Mouse (Mus musculus) MEL (cell line): ENCODE measurements around the gene Cic. TPM values are rescaled to one million over a fixed set of nuclear protein-coding genes. Genes with fewer than 3 reads are reported as not detected.

ENCODE experiments used
- DNase-seq: peaks from one replicate; pipeline ENCODE4 v3.0.0; 2011; ENCODE audit warnings: low read depth, low spot score
- H3K27ac ChIP-seq: 2 replicates; pipeline ENCODE4 v1.5.1; 2012; ENCODE audit warnings: low read depth, mild to moderate bottlenecking, control low read depth, low read length, moderate library complexity; ENCODE audit not compliant: control insufficient read depth
- H3K27me3 ChIP-seq, 2 experiments: fragments of 150-350 bp in 1 of 2; sonication (generic) in 1 of 2; 2 replicates each; pipeline ENCODE4 v1.6.1; 2012; ENCODE audit warnings: low read length in 2 of 2, mild to moderate bottlenecking in 2 of 2, improper control_type of control experiment in 1 of 2, moderate library complexity in 1 of 2; ENCODE audit not compliant: insufficient read depth in 2 of 2, control insufficient read depth in 1 of 2
- H3K36me3 ChIP-seq, 2 experiments: 2 replicates each; pipeline ENCODE4 v1.6.1; 2012 to 2014; ENCODE audit warnings: low read length in 2 of 2, improper control_type of control experiment in 1 of 2, inconsistent platforms in 1 of 2, mild to moderate bottlenecking in 1 of 2; ENCODE audit not compliant: insufficient read depth in 2 of 2, control insufficient read depth in 1 of 2
- H3K4me1 ChIP-seq, 2 experiments: fragments of 150-350 bp in 1 of 2; sonication (generic) in 1 of 2; 2 replicates each; pipeline ENCODE4 v1.6.1; 2012; ENCODE audit warnings: low read length in 2 of 2, improper control_type of control experiment in 1 of 2, mild to moderate bottlenecking in 1 of 2; ENCODE audit not compliant: insufficient read depth in 2 of 2, control insufficient read depth in 1 of 2
- H3K4me3 ChIP-seq, 2 experiments: fragments of 150-350 bp in 1 of 2; sonication (generic) in 1 of 2; 2 replicates each; pipeline ENCODE4 v1.5.1; 2012; ENCODE audit warnings: low read depth in 2 of 2, low read length in 2 of 2, mild to moderate bottlenecking in 2 of 2, moderate library complexity in 2 of 2, control low read depth in 1 of 2, improper control_type of control experiment in 1 of 2; ENCODE audit not compliant: control insufficient read depth in 1 of 2, insufficient read depth in 1 of 2
- H3K79me2 ChIP-seq: 2 replicates; pipeline ENCODE4 v1.6.1; 2012; ENCODE audit warnings: mild to moderate bottlenecking, low read length, moderate library complexity; ENCODE audit not compliant: control insufficient read depth, poor library complexity, insufficient read depth
- H3K9ac ChIP-seq: 2 replicates; pipeline ENCODE4 v1.6.1; 2012; ENCODE audit warnings: low read depth, mild to moderate bottlenecking, control low read depth, low read length, moderate library complexity; ENCODE audit not compliant: control insufficient read depth, poor library complexity, severe bottlenecking
- H3K9me3 ChIP-seq: fragments of 150-350 bp; sonication (generic); replicated peaks from 2 replicates; pipeline ENCODE4 v1.6.1; 2012; ENCODE audit warnings: mild to moderate bottlenecking, low read length, improper control_type of control experiment, moderate library complexity; ENCODE audit not compliant: insufficient read depth
- BHLHE40 ChIP-seq: IDR thresholded peaks from 2 replicates; pipeline ENCODE4 v1.6.1; 2012; ENCODE audit warnings: low read depth, mild to moderate bottlenecking, inconsistent platforms, low read length, improper control_type of control experiment, borderline replicate concordance
- CHD2 ChIP-seq: IDR thresholded peaks from 2 replicates; pipeline ENCODE4 v1.6.1; 2011; ENCODE audit warnings: low read length, improper control_type of control experiment
- CTCF ChIP-seq, 3 experiments: IDR thresholded peaks in 2 of 3; conservative IDR thresholded peaks in 1 of 3; 2 replicates each; pipeline ENCODE4 v1.5.1; 2011 to 2012; ENCODE audit warnings: low read length in 3 of 3, low read depth in 2 of 3, mild to moderate bottlenecking in 2 of 3, improper control_type of control experiment in 1 of 3, inconsistent platforms in 1 of 3, mixed read lengths in 1 of 3, moderate library complexity in 1 of 3; ENCODE audit not compliant: control insufficient read depth in 1 of 3, insufficient read depth in 1 of 3, poor library complexity in 1 of 3, severe bottlenecking in 1 of 3
- ELF1 ChIP-seq: IDR thresholded peaks from 2 replicates; pipeline ENCODE4 v1.6.1; 2014; ENCODE audit warnings: low read depth, mild to moderate bottlenecking, inconsistent platforms, low read length, improper control_type of control experiment, moderate library complexity
- EP300 ChIP-seq, 2 experiments: IDR thresholded peaks; 2 replicates each; pipeline ENCODE4 v1.6.1; 2011; ENCODE audit warnings: improper control_type of control experiment in 2 of 2, low read length in 2 of 2, low read depth in 1 of 2, mild to moderate bottlenecking in 1 of 2
- GATA1 ChIP-seq: IDR thresholded peaks from 2 replicates; pipeline ENCODE4 v1.6.1; 2011; ENCODE audit warnings: low read depth, low read length, improper control_type of control experiment
- HCFC1 ChIP-seq: IDR thresholded peaks from 2 replicates; pipeline ENCODE4 v1.6.1; 2012; ENCODE audit warnings: low read depth, mild to moderate bottlenecking, inconsistent platforms, low read length, improper control_type of control experiment, moderate library complexity
- KAT2A ChIP-seq: conservative IDR thresholded peaks from 2 replicates; pipeline ENCODE4 v1.6.1; 2012; ENCODE audit warnings: low read depth, low read length, improper control_type of control experiment, inconsistent platforms
- MAFK ChIP-seq: IDR thresholded peaks from 2 replicates; pipeline ENCODE4 v1.6.1; 2011; ENCODE audit warnings: low read depth, mild to moderate bottlenecking, low read length, improper control_type of control experiment, borderline replicate concordance
- MAX ChIP-seq: IDR thresholded peaks from 2 replicates; pipeline ENCODE4 v1.6.1; 2011; ENCODE audit warnings: low read length, improper control_type of control experiment
- MXI1 ChIP-seq: IDR thresholded peaks from 2 replicates; pipeline ENCODE4 v1.6.1; 2011; ENCODE audit warnings: mild to moderate bottlenecking, low read depth, low read length, improper control_type of control experiment
- MYC ChIP-seq: IDR thresholded peaks from 2 replicates; pipeline ENCODE4 v1.6.1; 2011; ENCODE audit warnings: low read depth, mild to moderate bottlenecking, low read length, improper control_type of control experiment, moderate library complexity
- POLR2A ChIP-seq, 2 experiments: IDR thresholded peaks; 2 replicates each; pipeline ENCODE4 v1.6.1; 2011 to 2012; ENCODE audit warnings: low read length in 2 of 2, mild to moderate bottlenecking in 2 of 2, control low read depth in 1 of 2, improper control_type of control experiment in 1 of 2, low read depth in 1 of 2, moderate library complexity in 1 of 2; ENCODE audit not compliant: control insufficient read depth in 1 of 2, insufficient read depth in 1 of 2, poor library complexity in 1 of 2
- POLR2AphosphoS5 ChIP-seq: IDR thresholded peaks from 2 replicates; pipeline ENCODE4 v1.6.1; 2012; ENCODE audit warnings: low read depth, borderline replicate concordance, mild to moderate bottlenecking, inconsistent platforms, low read length, moderate library complexity, mixed read lengths
- RAD21 ChIP-seq: IDR thresholded peaks from 2 replicates; pipeline ENCODE4 v1.6.1; 2011; ENCODE audit warnings: mild to moderate bottlenecking, low read depth, low read length, improper control_type of control experiment
- TBP ChIP-seq: IDR thresholded peaks from 2 replicates; pipeline ENCODE4 v1.8.0; 2011; ENCODE audit warnings: low read depth, low read length, improper control_type of control experiment
- USF1 ChIP-seq: IDR thresholded peaks from 2 replicates; pipeline ENCODE4 v1.6.1; 2014; ENCODE audit warnings: low read depth, mild to moderate bottlenecking, inconsistent platforms, low read length, improper control_type of control experiment, moderate library complexity
- USF2 ChIP-seq, 2 experiments: IDR thresholded peaks; 2 replicates each; pipeline ENCODE4 v1.6.1; 2011 to 2012; ENCODE audit warnings: improper control_type of control experiment in 2 of 2, low read length in 2 of 2, borderline replicate concordance in 1 of 2, inconsistent platforms in 1 of 2, low read depth in 1 of 2, mild to moderate bottlenecking in 1 of 2; ENCODE audit not compliant: insufficient read depth in 1 of 2
- ZC3H11A ChIP-seq: IDR thresholded peaks from 2 replicates; pipeline ENCODE4 v1.6.1; 2012; ENCODE audit warnings: low read depth, mild to moderate bottlenecking, inconsistent platforms, low read length, improper control_type of control experiment
- ZMIZ1 ChIP-seq: IDR thresholded peaks from 2 replicates; pipeline ENCODE4 v1.6.1; 2012; ENCODE audit warnings: low read depth, mild to moderate bottlenecking, inconsistent platforms, low read length, improper control_type of control experiment, moderate library complexity
- polyA plus RNA-seq, 2 experiments: library from polyadenylated mRNA; stranded (reverse) in 1 of 2; unstranded in 1 of 2; fragments of >175 nt in 1 of 2; fragments of >200 nt in 1 of 2; gene quantifications; 2 replicates each; pipeline versions ENCODE4 v1.2.1 to v1.2.4; 2012; ENCODE audit warnings: low replicate concordance in 2 of 2, low read depth in 1 of 2; ENCODE audit not compliant: insufficient read length in 2 of 2, insufficient read depth in 1 of 2, missing spikeins in 1 of 2
- total RNA-seq: library from RNA; depleted of rRNA; stranded (reverse); fragments of 300-350 nt; gene quantifications from 2 replicates; pipeline ENCODE4 v1.2.3, GENCODE M21; 2012

Cic gene
- total and polyA plus RNA-seq, 3 experiments, result 56.6 to 157 (median 157) TPM

DNA sequence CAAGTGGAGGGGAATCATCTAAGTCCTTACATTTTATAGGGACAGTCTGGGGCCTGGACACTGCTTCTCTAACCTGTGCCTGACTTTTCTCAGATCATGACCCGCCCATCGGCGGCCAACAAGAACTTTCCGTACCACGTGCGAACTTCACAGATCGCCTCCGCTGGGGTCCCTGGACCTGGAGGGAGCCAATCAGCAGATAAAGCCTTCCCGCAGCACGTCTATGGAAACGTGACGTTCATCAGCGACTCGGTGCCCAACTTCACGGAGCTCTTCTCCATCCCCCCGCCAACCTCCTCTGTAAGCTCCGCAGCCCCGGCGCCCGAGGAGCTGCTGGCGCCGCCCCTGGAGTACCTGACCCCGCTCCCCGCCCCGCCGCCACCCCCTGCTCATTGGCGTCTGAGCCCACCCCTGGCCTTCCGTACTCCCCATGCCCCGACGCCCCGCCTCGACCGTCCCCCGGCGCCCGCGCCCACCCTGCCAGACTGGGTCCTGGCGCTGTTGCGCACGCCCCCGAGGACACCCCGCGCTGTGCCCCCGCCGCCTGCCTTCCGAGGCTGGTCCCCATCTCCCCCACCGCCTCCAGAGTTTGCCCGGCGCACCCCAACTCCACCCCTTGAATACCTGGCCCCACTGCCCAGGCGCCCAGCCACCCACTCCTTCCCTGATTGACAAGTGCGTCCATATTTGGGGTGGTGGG lies 47.3 kb downstream of the Cic start:
- H3K36me3 ChIP-seq, result peaks cover 0 to 3% of the 10 kb centered on the region in 2 experiments; a peak in 2 of 4 replicates
- H3K27me3 ChIP-seq, result peaks cover 0 to 2% of the 10 kb centered on the region in 2 experiments; a peak in 3 of 4 replicates
- H3K4me1 ChIP-seq, result peaks cover 0 to 10% of the 10 kb centered on the region in 2 experiments; a peak in 2 of 4 replicates
- DNase-seq, result no peak
- no peak overlapping the region for H3K4me3 ChIP-seq
- peaks cover 7% of the 10 kb centered on the region; the same call in 1 of the 2 replicates for H3K79me2 ChIP-seq
- TF ChIP-seq CTCF (IDR thresholded peaks at IDR 0.05 in 2 of 3, conservative IDR thresholded peaks at IDR 0.05 in 1 of 3; ENCODE audit: control insufficient read depth in 1 of 3, insufficient read depth in 1 of 3, low read depth in 2 of 3, low read length in 3 of 3, poor library complexity in 1 of 3, severe bottlenecking in 1 of 3), result no peak
- TF ChIP-seq MAFK, result no peak
- TF ChIP-seq POLR2A (IDR thresholded peaks at IDR 0.05; ENCODE audit: control insufficient read depth in 1 of 2, insufficient read depth in 1 of 2, low read depth in 1 of 2, low read length in 2 of 2, poor library complexity in 1 of 2), result no peak
- no peak for TF ChIP-seq POLR2AphosphoS5
- no peak for TF ChIP-seq MYC
- TF ChIP-seq USF2 (IDR thresholded peaks at IDR 0.05; ENCODE audit: borderline replicate concordance in 1 of 2, insufficient read depth in 1 of 2, low read depth in 1 of 2, low read length in 2 of 2), result no peak
- TF ChIP-seq ZMIZ1, result no peak
- no peak for TF ChIP-seq CHD2
- no peak for TF ChIP-seq USF1
- no peak for TF ChIP-seq ZC3H11A
- H3K9ac ChIP-seq, result no peak overlapping the region
- no peak overlapping the region for H3K27ac ChIP-seq
- no peaks in the 10 kb centered on the region for H3K9me3 ChIP-seq

GRCm38 (mm10) chr7:25315306-25316041 lies 48.0 kb downstream of the Cic start:
- no peak overlapping the region for H3K9ac ChIP-seq
- peaks cover 0 to 3% of the 10 kb centered on the region in 2 experiments; a peak in 2 of 4 replicates for H3K36me3 ChIP-seq
- peaks cover 7% of the 10 kb centered on the region; the same call in 1 of the 2 replicates for H3K79me2 ChIP-seq
- DNase-seq, result no peak
- no peak overlapping the region for H3K4me3 ChIP-seq
- no peak overlapping the region for H3K27ac ChIP-seq
- peaks cover 0 to 10% of the 10 kb centered on the region in 2 experiments; a peak in 2 of 4 replicates for H3K4me1 ChIP-seq
- H3K9me3 ChIP-seq, result no peaks in the 10 kb centered on the region
- H3K27me3 ChIP-seq, result peaks cover 0 to 2% of the 10 kb centered on the region in 2 experiments; a peak in 3 of 4 replicates
- TF ChIP-seq POLR2AphosphoS5, result no peak
- TF ChIP-seq ELF1, result no peak
- TF ChIP-seq ZMIZ1, result no peak
- TF ChIP-seq MXI1, result no peak
- no peak for TF ChIP-seq USF1
- TF ChIP-seq CTCF (IDR thresholded peaks at IDR 0.05 in 2 of 3, conservative IDR thresholded peaks at IDR 0.05 in 1 of 3; ENCODE audit: control insufficient read depth in 1 of 3, insufficient read depth in 1 of 3, low read depth in 2 of 3, low read length in 3 of 3, poor library complexity in 1 of 3, severe bottlenecking in 1 of 3), result no peak
- no peak for TF ChIP-seq POLR2A (IDR thresholded peaks at IDR 0.05; ENCODE audit: control insufficient read depth in 1 of 2, insufficient read depth in 1 of 2, low read depth in 1 of 2, low read length in 2 of 2, poor library complexity in 1 of 2)
- TF ChIP-seq TBP, result no peak
- no peak for TF ChIP-seq MAX
- no peak for TF ChIP-seq HCFC1
- TF ChIP-seq RAD21, result no peak
- no peak for TF ChIP-seq KAT2A
- TF ChIP-seq MYC, result no peak
- no peak for TF ChIP-seq GATA1
- TF ChIP-seq EP300 (IDR thresholded peaks at IDR 0.05; ENCODE audit: low read depth in 1 of 2, low read length in 2 of 2), result no peak
- no peak for TF ChIP-seq BHLHE40
